Mouse (Mus musculus) embryonic facial prominence, embryonic 12.5 days (tissue): ENCODE results near the gene Sco2. TPM values are rescaled to one million over a fixed set of nuclear protein-coding genes. Genes with fewer than 3 reads are reported as not detected.
A peak's percentile ranks its signal among the peaks of the same experiment; 100 is the strongest.

Source experiments
- ATAC-seq: fragments of 200-750 bp; cut with Nextera tagmentation; 2 replicates; pipeline ENCODE4 v1.8.0; 2017; ENCODE audit not compliant: insufficient number of reproducible peaks, insufficient read depth, low FRiP score, low TSS enrichment
- H3K27ac ChIP-seq: fragments of 300-500 bp; sonication (generic); 2 replicates; pipeline ENCODE4 v1.5.1; 2016; ENCODE audit warnings: mild to moderate bottlenecking
- H3K27me3 ChIP-seq: fragments of 300-500 bp; sonication (generic); 2 replicates; pipeline ENCODE4 v1.6.1; 2016; ENCODE audit warnings: mild to moderate bottlenecking, moderate library complexity
- H3K36me3 ChIP-seq: fragments of 300-500 bp; sonication (generic); 2 replicates; pipeline ENCODE4 v1.6.1; 2016; ENCODE audit warnings: mild to moderate bottlenecking
- H3K4me1 ChIP-seq: fragments of 300-500 bp; sonication (generic); 2 replicates; pipeline ENCODE4 v1.6.1; 2016
- H3K4me2 ChIP-seq: fragments of 300-500 bp; sonication (generic); replicated peaks from 2 replicates; pipeline ENCODE4 v1.6.1; 2016; ENCODE audit warnings: mild to moderate bottlenecking, moderate library complexity
- H3K4me3 ChIP-seq: fragments of 300-500 bp; sonication (generic); 2 replicates; pipeline ENCODE4 v1.5.1; 2016; ENCODE audit warnings: mild to moderate bottlenecking
- H3K9ac ChIP-seq: fragments of 300-500 bp; sonication (generic); 2 replicates; pipeline ENCODE4 v1.6.1; 2016; ENCODE audit warnings: mild to moderate bottlenecking, moderate library complexity
- H3K9me3 ChIP-seq: fragments of 300-500 bp; sonication (generic); 2 replicates; pipeline ENCODE4 v1.6.1; 2016; ENCODE audit warnings: mild to moderate bottlenecking, moderate library complexity
- WGBS: fragments of 180-500 bp; shearing (Covaris S2); methylation state at CpG from one replicate; pipeline ENCODE4 v1.1.7; 2016; 5-methylcytosine and 5-hydroxymethylcytosine counted together
- polyA plus RNA-seq: library from polyadenylated mRNA; unstranded; fragments of >200 nt; fragmentation: Nextera tagmentation; extraction: Ambion mirVana; gene quantifications from 2 replicates; pipeline ENCODE4 v1.2.1, GENCODE M21; 2016

The Sco2 gene
- polyA plus RNA-seq, 1 experiment from 2014 or later, result 5.5 TPM

DNA sequence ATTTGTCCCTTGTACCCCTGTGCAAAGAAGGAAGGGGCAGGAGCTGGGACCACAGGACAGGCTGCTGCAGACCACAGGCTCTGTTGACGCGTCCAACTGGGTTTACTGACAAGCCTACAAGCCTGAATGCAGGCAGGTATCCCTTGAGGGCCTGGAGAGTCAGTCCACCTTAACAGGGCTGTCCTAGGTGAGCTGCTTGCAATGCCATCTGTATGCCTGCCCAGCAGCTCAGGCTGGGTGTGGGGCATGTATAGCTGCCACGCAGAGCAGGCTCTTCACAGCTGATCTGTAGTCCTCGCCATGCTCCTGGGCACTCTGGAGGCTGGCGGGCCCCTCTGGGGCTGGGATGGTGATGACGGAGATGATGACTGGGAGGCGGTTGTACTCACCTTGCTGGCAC lies 11.0 kb upstream of the Sco2 start, which contains the start of gene Klhdc7b:
TSS of gene Klhdc7b (plus strand) at position 301 of the 400 bp plus-strand sequence.
- Histone ChIP-seq H3K9me3 (no peaks in the 10 kb centered on the region), H3K4me1 (no peaks in the 10 kb centered on the region), H3K36me3 (no peaks in the 10 kb centered on the region), H3K27me3 (peaks cover 14% of the 10 kb centered on the region), H3K27ac (no peak within 1 kb of the TSS), H3K9ac (no peak within 1 kb of the TSS), H3K4me3 (no peak within 1 kb of the TSS), H3K4me2 (no peak within 1 kb of the TSS)
- WGBS, result 78% methylated on average over 7 of the region's 7 CpGs
- peak; percentile 55; the same call in 1 of the 2 replicates for ATAC-seq

DNA sequence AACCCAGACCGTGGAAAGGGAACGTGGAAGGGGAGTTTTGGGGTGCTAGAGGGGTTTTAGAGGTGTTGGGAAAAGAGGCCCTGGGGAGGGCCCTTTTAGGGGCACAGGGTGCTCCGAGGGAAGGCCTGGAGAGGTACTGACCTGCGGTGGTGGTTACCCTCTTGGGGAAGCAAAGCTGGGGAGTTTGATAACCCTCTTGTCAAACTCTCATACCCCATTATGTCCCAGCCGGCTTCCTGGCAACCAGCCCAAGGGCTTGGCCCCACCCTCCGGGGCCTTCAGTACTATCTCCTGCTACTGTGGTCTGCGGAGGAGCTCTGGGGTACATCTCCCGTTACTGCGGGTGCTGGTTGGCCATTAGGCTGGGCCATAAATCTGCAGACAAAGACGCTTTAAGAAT lies 5.8 kb upstream of the Sco2 start:
- WGBS, result 10% methylated on average over 10 of the region's 10 CpGs

DNA sequence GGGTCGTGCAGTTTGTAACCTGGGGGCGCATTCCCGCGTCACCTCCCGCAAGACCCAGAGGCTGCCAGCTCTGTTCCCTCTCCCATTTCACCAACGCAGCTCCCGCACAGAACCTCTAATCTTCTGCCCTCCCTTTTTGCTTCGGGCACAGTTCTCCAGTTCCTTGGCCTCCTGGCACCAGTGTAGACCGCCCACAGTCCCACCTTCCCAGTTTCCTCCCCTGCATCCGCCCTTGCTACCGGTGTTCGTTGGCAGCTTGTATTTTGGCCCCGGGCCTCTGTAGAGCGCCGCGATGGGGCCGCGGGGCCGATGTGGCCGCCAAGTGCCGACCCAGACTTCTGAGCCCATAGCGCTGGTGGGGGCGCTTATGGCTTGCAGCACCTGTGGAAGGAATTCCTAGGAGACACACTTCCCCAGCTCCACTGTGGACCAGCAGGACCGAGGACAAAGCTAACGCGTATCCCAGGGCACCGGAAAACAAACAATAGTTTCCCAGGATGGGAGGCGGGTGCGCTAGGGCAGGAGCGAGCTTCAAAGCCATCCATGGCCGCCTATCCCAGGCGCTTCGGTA lies 5.3 kb upstream of the Sco2 start, which contains the start of gene Odf3b:
TSS of gene Odf3b (minus strand) at position 452 of the 571 bp plus-strand sequence.
- peak within 1 kb of the TSS; percentile 30 for H3K4me3 ChIP-seq
- H3K4me2 ChIP-seq, result peak within 1 kb of the TSS; percentile 64
- H3K4me1 ChIP-seq, result peaks cover 16% of the 10 kb centered on the region
- peaks cover 52% of the 10 kb centered on the region for H3K27me3 ChIP-seq
- peak within 1 kb of the TSS; percentile 16; the same call in 1 of the 2 replicates for H3K9ac ChIP-seq
- H3K36me3 ChIP-seq, result no peaks in the 10 kb centered on the region
- WGBS, result under 1% methylated on average over 33 of the region's 33 CpGs
- no peak for ATAC-seq
- no peaks in the 10 kb centered on the region for H3K9me3 ChIP-seq
- H3K27ac ChIP-seq, result no peak within 1 kb of the TSS

More for the DNA sequence above, 5.8 kb upstream of the Sco2 start:
- Histone ChIP-seq H3K4me3 (peak overlapping the region; percentile 30), H3K4me2 (peak overlapping the region; percentile 64), H3K27ac (no peak overlapping the region), H3K9me3 (no peaks in the 10 kb centered on the region), H3K36me3 (no peaks in the 10 kb centered on the region), H3K4me1 (peaks cover 16% of the 10 kb centered on the region), H3K27me3 (peaks cover 52% of the 10 kb centered on the region), H3K9ac (no peak overlapping the region)
- ATAC-seq, result no peak

DNA sequence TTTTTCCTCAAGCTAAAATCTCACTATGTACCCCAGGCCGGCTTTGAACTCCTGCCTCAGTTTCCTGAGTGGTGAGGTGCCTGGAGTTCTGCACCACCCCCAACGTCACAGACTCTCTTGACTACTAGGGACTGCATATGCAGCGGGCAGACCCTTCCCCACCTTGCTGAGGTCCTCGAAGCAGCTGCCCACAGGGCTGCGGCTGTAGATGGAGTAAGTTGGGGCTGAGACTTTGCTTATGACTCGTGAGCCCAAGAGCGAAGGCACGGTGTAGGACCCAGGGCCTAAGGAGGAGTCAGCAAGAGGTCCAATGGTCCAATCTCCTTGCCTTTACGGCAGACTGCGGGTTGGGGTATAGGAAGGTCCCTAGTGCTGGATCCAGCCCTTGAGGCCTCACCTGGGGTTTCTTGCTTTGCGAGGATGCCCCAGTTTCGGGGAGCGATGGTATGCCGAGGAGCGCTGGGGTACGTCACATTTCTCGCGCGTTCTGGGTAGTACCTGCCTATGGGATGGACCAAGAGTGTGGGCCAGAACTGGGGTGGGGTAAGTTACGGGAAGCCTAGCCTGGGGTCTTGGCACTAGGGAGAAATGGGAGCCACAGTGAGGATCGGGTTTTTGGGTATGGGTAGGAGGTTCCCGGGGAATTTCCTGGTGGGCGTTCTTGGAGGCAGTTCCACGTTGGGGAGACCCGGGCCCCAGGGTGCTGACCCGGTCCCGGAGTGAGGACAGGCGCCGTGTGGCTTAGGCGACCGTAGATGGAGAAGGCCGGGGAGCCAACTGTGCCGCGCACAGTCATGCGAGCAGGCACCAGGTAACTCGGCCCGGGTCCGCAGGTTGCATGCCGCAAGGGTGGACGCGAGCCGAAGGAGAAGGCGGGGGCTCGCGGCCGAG lies 4.5 kb upstream of the Sco2 start:
- Histone ChIP-seq H3K4me1 (peaks cover 16% of the 10 kb centered on the region), H3K4me3 (peak overlapping the region; percentile 30), H3K27ac (no peak overlapping the region), H3K9me3 (no peaks in the 10 kb centered on the region), H3K9ac (0 out of 2 replicates have a peak overlapping the region, but pooled peaks have one; percentile 16), H3K36me3 (no peaks in the 10 kb centered on the region), H3K27me3 (peaks cover 52% of the 10 kb centered on the region), H3K4me2 (peak overlapping the region; percentile 64)
- no peak for ATAC-seq
- WGBS, result 10% methylated on average over 46 of the region's 46 CpGs

DNA sequence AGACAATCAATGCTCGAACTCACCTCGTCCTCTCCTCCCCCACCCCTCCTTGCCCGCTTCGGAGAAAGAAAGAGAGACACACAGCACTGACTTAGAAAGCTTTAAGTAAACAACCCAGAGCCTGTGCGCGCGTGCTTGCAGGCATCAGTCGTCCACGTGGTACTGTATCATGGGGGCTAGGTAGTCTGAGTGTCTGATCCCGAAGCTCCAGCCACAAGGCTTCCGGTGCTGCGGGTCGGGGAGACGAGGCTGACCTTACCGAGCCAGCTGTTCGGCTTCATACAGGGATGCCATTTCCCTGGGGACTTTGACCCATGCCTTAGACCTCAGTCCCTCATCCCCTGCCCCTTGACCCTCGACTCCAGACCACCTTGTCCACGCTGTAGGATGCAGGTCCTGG lies 3.7 kb upstream of the Sco2 start:
- H3K27me3 ChIP-seq, result peaks cover 47% of the 10 kb centered on the region
- H3K36me3 ChIP-seq, result 0 out of 2 replicates have a peak, but pooled peaks cover 4% of the 10 kb centered on the region
- no peaks in the 10 kb centered on the region for H3K9me3 ChIP-seq
- no peak for ATAC-seq
- WGBS, result 5% methylated on average over 18 of the region's 18 CpGs
- H3K4me2 ChIP-seq, result peak overlapping the region; percentile 0; the same call in 1 of the 2 replicates
- no peak overlapping the region for H3K4me3 ChIP-seq
- no peak overlapping the region for H3K27ac ChIP-seq
- H3K4me1 ChIP-seq, result peaks cover 23% of the 10 kb centered on the region
- H3K9ac ChIP-seq, result no peak overlapping the region

DNA sequence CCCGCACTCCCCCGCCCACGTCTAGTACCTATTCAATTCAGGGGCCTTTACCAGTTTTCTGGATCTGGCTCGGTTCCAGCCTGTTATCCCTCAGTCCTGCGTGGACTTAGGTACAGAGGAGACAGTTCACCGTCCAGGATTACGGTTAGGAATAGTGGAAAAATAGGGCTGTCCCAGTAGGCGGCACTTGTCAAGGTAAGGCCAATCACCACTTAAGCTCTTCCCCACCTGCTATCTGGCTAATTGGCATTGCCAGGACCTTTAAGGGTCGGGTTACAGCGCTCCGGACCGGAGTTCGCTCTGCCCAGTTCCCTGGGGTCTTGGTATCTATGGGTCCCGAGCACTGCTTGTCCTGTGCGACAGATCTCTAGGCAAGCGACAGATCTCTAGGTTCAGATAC lies 3.3 kb upstream of the Sco2 start, which contains the start of gene Tymp:
TSS of gene Tymp (minus strand) at position 83 of the 400 bp plus-strand sequence.
- no peak for ATAC-seq
- Histone ChIP-seq H3K9ac (no peak within 1 kb of the TSS), H3K4me2 (peak within 1 kb of the TSS; percentile 0), H3K27me3 (peaks cover 45% of the 10 kb centered on the region), H3K4me1 (peaks cover 26% of the 10 kb centered on the region), H3K9me3 (no peaks in the 10 kb centered on the region), H3K27ac (no peak within 1 kb of the TSS), H3K36me3 (peaks cover 8% of the 10 kb centered on the region; the same call in 1 of the 2 replicates), H3K4me3 (no peak within 1 kb of the TSS)
- 13% methylated on average over 16 of the region's 16 CpGs for whole genome bisulfite sequencing

DNA sequence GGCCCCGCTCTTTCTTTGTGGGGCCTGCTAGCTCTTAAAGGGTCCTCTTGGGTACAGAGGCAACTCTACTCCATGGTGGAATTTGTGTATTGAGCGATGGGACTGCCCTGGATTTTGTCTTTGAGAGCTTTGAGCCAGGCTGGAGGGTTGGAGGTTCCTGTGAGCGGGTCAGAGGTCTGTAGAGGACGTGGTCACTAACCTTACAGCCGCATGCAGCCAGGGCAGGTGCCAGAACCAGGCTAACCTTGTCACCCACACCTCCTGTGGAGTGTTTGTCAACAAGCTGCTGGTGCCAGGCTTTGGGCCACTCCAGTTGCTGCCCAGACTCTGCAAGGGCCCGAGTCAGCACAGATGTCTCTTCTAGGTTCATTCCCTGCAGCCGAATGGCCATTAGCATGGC lies 2.4 kb upstream of the Sco2 start:
- H3K27me3 ChIP-seq, result peaks cover 44% of the 10 kb centered on the region

DNA sequence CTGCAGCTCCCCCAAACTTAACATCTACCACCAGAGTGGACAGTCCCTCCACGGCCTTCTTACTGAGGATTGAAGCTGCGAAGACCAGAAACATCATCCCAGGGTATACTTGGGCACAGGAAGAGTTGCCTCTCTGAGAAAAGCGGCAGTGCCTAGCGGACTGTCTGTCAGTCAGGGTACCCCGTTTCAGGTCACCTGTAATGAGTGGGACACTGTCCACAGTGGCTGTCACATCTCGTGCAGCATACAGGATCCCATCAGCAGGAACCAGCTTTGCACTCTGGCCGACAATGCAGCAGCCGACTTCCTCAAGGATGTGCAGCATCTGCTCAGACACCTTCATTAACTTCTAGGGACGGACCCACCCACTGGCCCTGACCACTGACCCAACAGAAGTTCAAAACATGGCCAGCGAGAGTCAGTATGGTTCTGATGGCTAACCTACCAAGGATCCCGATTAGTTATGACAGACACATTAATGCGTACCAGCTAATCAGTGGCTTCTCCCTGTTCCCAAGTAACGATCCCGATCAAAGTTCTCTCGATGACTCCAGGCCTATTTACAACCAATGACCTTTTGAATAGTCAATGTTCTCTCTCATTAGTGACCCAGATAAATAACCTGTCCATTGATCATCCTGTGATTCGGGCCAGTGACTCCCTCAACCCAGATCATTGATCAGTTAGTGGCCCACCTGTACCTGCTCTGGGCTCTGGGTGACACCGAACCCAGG lies 1.3 kb upstream of the Sco2 start:
- Histone ChIP-seq H3K27ac (no peak overlapping the region), H3K9me3 (no peaks in the 10 kb centered on the region), H3K9ac (no peak overlapping the region), H3K36me3 (peaks cover 28% of the 10 kb centered on the region), H3K4me2 (no peak overlapping the region), H3K4me3 (no peak overlapping the region), H3K4me1 (peaks cover 26% of the 10 kb centered on the region), H3K27me3 (peaks cover 40% of the 10 kb centered on the region)
- ATAC-seq, result no peak
- WGBS, result 88% methylated on average over 17 of the region's 17 CpGs

More for the DNA sequence above, 2.4 kb upstream of the Sco2 start:
- no peak overlapping the region for H3K4me2 ChIP-seq
- WGBS, result 82% methylated on average over 7 of the region's 7 CpGs
- H3K4me3 ChIP-seq, result no peak overlapping the region
- H3K9ac ChIP-seq, result no peak overlapping the region
- peaks cover 17% of the 10 kb centered on the region for H3K36me3 ChIP-seq
- no peak overlapping the region for H3K27ac ChIP-seq
- no peak for ATAC-seq
- peaks cover 26% of the 10 kb centered on the region for H3K4me1 ChIP-seq
- H3K9me3 ChIP-seq, result no peaks in the 10 kb centered on the region

DNA sequence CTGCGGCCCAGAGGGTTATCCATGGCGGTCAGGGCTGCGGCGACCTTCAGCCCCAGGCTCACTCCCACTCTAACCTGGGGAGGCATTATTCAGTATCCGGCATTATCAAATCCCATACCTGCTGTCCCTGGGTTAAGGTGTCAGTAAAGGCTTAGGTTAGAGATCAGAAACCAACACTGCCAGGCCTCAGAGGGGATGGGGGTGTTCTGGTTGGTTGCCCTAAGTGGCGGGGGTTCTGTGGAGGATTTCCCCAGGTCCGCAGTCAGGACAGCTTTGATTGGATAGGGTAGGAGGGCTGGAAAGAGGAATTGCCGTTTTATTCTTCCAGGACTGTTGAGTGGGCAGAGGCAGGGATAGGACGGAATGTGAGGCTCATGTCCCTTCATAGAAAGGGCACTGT lies 694 bp upstream of the Sco2 start:
- Histone ChIP-seq H3K9ac (peak overlapping the region; percentile 65), H3K4me3 (peak overlapping the region; percentile 57), H3K27me3 (peaks cover 36% of the 10 kb centered on the region), H3K27ac (0 out of 2 replicates have a peak overlapping the region, but pooled peaks have one; percentile 81), H3K4me2 (peak overlapping the region; percentile 69), H3K4me1 (peaks cover 26% of the 10 kb centered on the region), H3K36me3 (peaks cover 34% of the 10 kb centered on the region), H3K9me3 (no peaks in the 10 kb centered on the region)
- WGBS, result 47% methylated on average over 9 of the region's 9 CpGs
- no peak for ATAC-seq

DNA sequence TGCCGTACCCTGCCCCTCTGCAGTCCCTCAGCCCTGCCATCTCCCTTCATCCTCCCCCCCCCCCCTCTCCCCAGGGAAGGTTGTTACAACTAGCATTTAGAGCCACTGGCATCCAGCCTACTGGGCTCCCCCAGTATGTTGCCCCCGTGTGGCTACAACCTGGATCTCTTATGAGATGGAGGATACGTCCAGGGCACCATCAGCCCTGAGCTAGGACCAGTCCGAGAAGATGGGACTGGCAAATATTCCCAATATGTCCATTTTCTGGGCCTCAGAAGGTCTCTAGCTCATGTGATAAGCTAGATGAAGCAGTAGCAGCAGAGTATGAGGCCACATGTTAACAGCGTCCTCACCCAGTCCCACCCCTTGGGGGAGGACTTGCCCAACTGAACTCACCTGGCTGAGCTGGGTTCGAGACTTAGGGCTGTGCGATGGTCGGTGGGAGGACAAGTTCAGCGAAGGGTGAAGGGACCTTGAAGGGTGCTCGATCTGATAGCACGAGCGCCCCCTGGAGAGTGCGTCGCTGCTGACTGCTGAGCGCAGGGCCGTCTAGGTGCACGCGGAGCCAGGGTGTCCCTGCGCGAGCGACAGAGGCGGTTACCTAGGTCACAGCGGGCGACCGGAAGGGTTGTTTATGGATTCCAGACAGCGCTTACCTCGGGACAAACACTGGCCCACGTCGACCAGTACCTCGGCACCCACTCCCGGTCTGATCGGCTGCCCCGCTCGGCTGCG lies 452 bp downstream of the Sco2 start:
- 1% methylated on average over 35 of the region's 35 CpGs for WGBS
- peak overlapping the region; percentile 65 for H3K9ac ChIP-seq
- H3K36me3 ChIP-seq, result peaks cover 45% of the 10 kb centered on the region
- H3K4me2 ChIP-seq, result peak overlapping the region; percentile 69
- peak overlapping the region; percentile 81 for H3K27ac ChIP-seq
- no peaks in the 10 kb centered on the region for H3K9me3 ChIP-seq
- ATAC-seq, result peak; percentile 70
- H3K27me3 ChIP-seq, result peaks cover 24% of the 10 kb centered on the region
- peaks cover 14% of the 10 kb centered on the region for H3K4me1 ChIP-seq
- peak overlapping the region; percentile 57 for H3K4me3 ChIP-seq
